ENCODE assay signal across 8 mouse cellular contexts in genomic region chr1:35032619-35033018, GRCm38 (mm10).
DNase-seq lines count a peak whose midpoint lies in the region; ATAC-seq and TF ChIP-seq lines count a peak whose summit lies in the region.

No protein-coding gene starts in this region.

- peak; percentile 12 to 67; a peak in 3 of 4 replicates for TF ChIP-seq CTCF in CH12.LX (conservative IDR thresholded peaks at IDR 0.05 in 1 of 2, IDR thresholded peaks at IDR 0.05 in 1 of 2; ENCODE audit: low read depth in 2 of 2, low read length in 2 of 2)

- H3K4me1 ChIP-seq in hindbrain, embryonic 11.5 days (replicated peaks; ENCODE audit: control insufficient read depth, insufficient read depth, low read length), result no peaks in the 10 kb centered on the region
- no peaks in the 10 kb centered on the region for H3K4me1 ChIP-seq in hindbrain, embryonic 16.5 days (ENCODE audit: control insufficient read depth, insufficient read depth, low read depth, low read length)
- H3K4me1 ChIP-seq in CH12.LX (ENCODE audit: control insufficient read depth in 1 of 2, insufficient read depth in 2 of 2), result no peaks in the 10 kb centered on the region

- 66% methylated on average over 4 of the region's 4 CpGs for WGBS in hindbrain, embryonic 11.5 days
- 65% methylated on average over 4 of the region's 4 CpGs for WGBS in hindbrain, embryonic 16.5 days

- H3K9ac ChIP-seq in hindbrain, embryonic 11.5 days (ENCODE audit: low read depth, low read length), result no peak overlapping the region
- no peak overlapping the region for H3K9ac ChIP-seq in hindbrain, embryonic 16.5 days (ENCODE audit: low read depth, low read length)
- no peak overlapping the region for H3K9ac ChIP-seq in CH12.LX (ENCODE audit: insufficient read depth, low read depth)

- no peaks in the 10 kb centered on the region for H3K9me3 ChIP-seq in hindbrain, embryonic 11.5 days (ENCODE audit: control insufficient read depth, low read length)
- no peaks in the 10 kb centered on the region for H3K9me3 ChIP-seq in hindbrain, embryonic 16.5 days (ENCODE audit: control insufficient read depth, low read length)
- H3K9me3 ChIP-seq in CH12.LX (replicated peaks; ENCODE audit: low read length), result no peaks in the 10 kb centered on the region

- TF ChIP-seq RAD21 in CH12.LX (IDR thresholded peaks at IDR 0.05; ENCODE audit: low read depth, low read length), result peak; percentile 41

- no peak overlapping the region for H3K27ac ChIP-seq in hindbrain, embryonic 11.5 days (ENCODE audit: low read depth, low read length)
- no peak overlapping the region for H3K27ac ChIP-seq in hindbrain, embryonic 16.5 days (ENCODE audit: low read depth, low read length)
- H3K27ac ChIP-seq in CH12.LX (ENCODE audit: insufficient read depth, low read depth), result no peak overlapping the region

- dilution Hi-C loops in CH12.LX (cut with MboI; ENCODE audit: extremely low pct_ligation_motif_present, extremely low pct_unique_long_range_greater_than_20kb, low sequenced_read_pairs), result no loop called here

- no peak for TF ChIP-seq EP300 in CH12.LX (IDR thresholded peaks at IDR 0.05; ENCODE audit: low read length)

- no peaks in the 10 kb centered on the region for H3K27me3 ChIP-seq in hindbrain, embryonic 11.5 days (ENCODE audit: control insufficient read depth, insufficient read depth, low read length)
- no peaks in the 10 kb centered on the region for H3K27me3 ChIP-seq in hindbrain, embryonic 16.5 days (replicated peaks; ENCODE audit: control insufficient read depth, insufficient read depth, low read length)
- H3K27me3 ChIP-seq in CH12.LX (replicated peaks), result peaks cover 27% of the 10 kb centered on the region

- in situ Hi-C loops in CH12.LX (cut with MboI; ENCODE audit: low pct_ligation_motif_present, low pct_unique_long_range_greater_than_20kb, low sequenced_read_pairs), result no loop called here

- no peak for TF ChIP-seq POLR2A in CH12.LX (IDR thresholded peaks at IDR 0.05; ENCODE audit: low read depth, low read length)

- H3K79me2 ChIP-seq in CH12.LX (replicated peaks; ENCODE audit: control insufficient read depth, extremely low read depth, insufficient read depth, poor library complexity, severe bottlenecking), result no peaks in the 10 kb centered on the region

- H3K4me2 ChIP-seq in hindbrain, embryonic 11.5 days (replicated peaks; ENCODE audit: low read depth, low read length), result no peak overlapping the region
- no peak overlapping the region for H3K4me2 ChIP-seq in hindbrain, embryonic 16.5 days (ENCODE audit: low read length)
- no peak overlapping the region for H3K4me2 ChIP-seq in CH12.LX (ENCODE audit: insufficient read depth, low read depth, poor library complexity, severe bottlenecking)

- ATAC-seq in hindbrain, embryonic 11.5 days (ENCODE audit: low FRiP score), result no peak
- ATAC-seq in hindbrain, embryonic 16.5 days, result no peak
- no peak for ATAC-seq in megakaryocyte, adult 5-6 weeks (ENCODE audit: poor library complexity, severe bottlenecking)

- H3K4me3 ChIP-seq in hindbrain, embryonic 11.5 days (ENCODE audit: low read depth, low read length), result no peak overlapping the region
- no peak overlapping the region for H3K4me3 ChIP-seq in hindbrain, embryonic 16.5 days (ENCODE audit: low read length)
- H3K4me3 ChIP-seq in CH12.LX (replicated peaks in 1 of 3; ENCODE audit: low read depth in 2 of 3, low read length in 2 of 3, poor library complexity in 1 of 3), result no peak overlapping the region

- no peaks in the 10 kb centered on the region for H3K36me3 ChIP-seq in hindbrain, embryonic 11.5 days (ENCODE audit: control insufficient read depth, insufficient read depth, low read length)
- H3K36me3 ChIP-seq in hindbrain, embryonic 16.5 days (ENCODE audit: control insufficient read depth, insufficient read depth, low read length), result no peaks in the 10 kb centered on the region
- H3K36me3 ChIP-seq in CH12.LX (replicated peaks in 1 of 2; ENCODE audit: control insufficient read depth in 1 of 2, insufficient read depth in 1 of 2, low read length in 1 of 2), result no peaks in the 10 kb centered on the region

- peak; percentile 30 for DNase-seq in hindbrain, embryonic 11.5 days (ENCODE audit: low spot score)
- DNase-seq in CH12.LX (ENCODE audit: extremely low read depth) (peak; percentile 22), R1 (ENCODE audit: low read depth, low spot score) (peak; percentile 66)
- peak; percentile 27 to 59 for DNase-seq in layer of hippocampus, postnatal 10 days (ENCODE audit: low spot score in 2 of 2)
- DNase-seq in gastrocnemius, postnatal 10 days, result no peak
- no peak for DNase-seq in B cell, adult 2 months

TF ChIP-seq in CH12.LX, 34 proteins besides CTCF, POLR2A, EP300 and RAD21:
- no peak for TF ChIP-seq NELFE (IDR thresholded peaks at IDR 0.05; ENCODE audit: low read depth, low read length)
- TF ChIP-seq SMC3 (IDR thresholded peaks at IDR 0.05; ENCODE audit: low read depth, low read length), result peak; percentile 59
- no peak for TF ChIP-seq USF2 (conservative IDR thresholded peaks at IDR 0.05; ENCODE audit: low read depth, low read length)
- no peak for TF ChIP-seq CHD2 (IDR thresholded peaks at IDR 0.05; ENCODE audit: low read length)
- TF ChIP-seq MAZ (IDR thresholded peaks at IDR 0.05; ENCODE audit: low read depth, low read length), result no peak
- no peak for TF ChIP-seq E2F4 (IDR thresholded peaks at IDR 0.05; ENCODE audit: insufficient replicate concordance, low read depth, low read length)
- TF ChIP-seq KAT2A (IDR thresholded peaks at IDR 0.05; ENCODE audit: insufficient replicate concordance, low read length), result 0 out of 2 replicates have a peak, but pooled peaks have one; percentile 34

Comparison
In these comparisons a context has a peak if more than half of its experiments do, and no peak if none do; other contexts are left out.
1. DNase-seq: peak in hindbrain, embryonic 11.5 days (single experiment), CH12.LX (single experiment), R1 (single experiment) and layer of hippocampus, postnatal 10 days (2 of 2); none in gastrocnemius, postnatal 10 days (single experiment) and B cell, adult 2 months (0 of 2).